Mouse (Mus musculus) spleen, adult 2 months (tissue): Measurements from ENCODE around the gene BC049715. TPM values are rescaled to one million over a fixed set of nuclear protein-coding genes. Genes with fewer than 3 reads are reported as not detected.
A peak's percentile ranks its signal among the peaks of the same experiment; 100 is the strongest.

Experiments used
- DNase-seq, 2 experiments: peaks; one replicate each; pipeline versions ENCODE4 v3.0.0 to v3.0.0-alpha.2; 2012 to 2021; ENCODE audit warnings: low spot score in 2 of 2, low read depth in 1 of 2
- H3K27ac ChIP-seq: fragments of 200-500 bp; 2 replicates; pipeline ENCODE4 v1.5.1; 2012; ENCODE audit warnings: low read length, inconsistent platforms; ENCODE audit not compliant: insufficient read depth
- H3K27me3 ChIP-seq: fragments of 200-500 bp; 2 replicates; pipeline ENCODE4 v1.6.1; 2012; ENCODE audit warnings: mild to moderate bottlenecking, moderate library complexity, low read length, inconsistent platforms; ENCODE audit not compliant: control insufficient read depth, insufficient read depth
- H3K36me3 ChIP-seq: fragments of 200-500 bp; 2 replicates; pipeline ENCODE4 v1.6.1; 2012; ENCODE audit warnings: mild to moderate bottlenecking, low read length, inconsistent platforms; ENCODE audit not compliant: control insufficient read depth, insufficient read depth
- H3K4me1 ChIP-seq: fragments of 200-500 bp; 2 replicates; pipeline ENCODE4 v1.6.1; 2011; ENCODE audit warnings: inconsistent platforms; ENCODE audit not compliant: control insufficient read depth, insufficient read depth, insufficient read length
- H3K4me3 ChIP-seq: fragments of 200-500 bp; 2 replicates; pipeline ENCODE4 v1.5.1; 2011; ENCODE audit warnings: mild to moderate bottlenecking, inconsistent platforms; ENCODE audit not compliant: insufficient read depth, insufficient read length; ENCODE audit errors: extremely low read depth
- CTCF ChIP-seq: fragments of 200-500 bp; IDR thresholded peaks from 2 replicates; pipeline ENCODE4 v1.5.1; 2011; ENCODE audit warnings: mild to moderate bottlenecking, inconsistent platforms; ENCODE audit not compliant: insufficient read depth, insufficient read length, insufficient replicate concordance; ENCODE audit errors: extremely low read depth
- POLR2A ChIP-seq: fragments of 200-500 bp; IDR thresholded peaks from 2 replicates; pipeline ENCODE4 v1.6.1; 2011; ENCODE audit warnings: low read depth, low read length, inconsistent platforms
- WGBS: fragments of 180-500 bp; shearing (Covaris S2); methylation state at CpG from one replicate; pipeline ENCODE4 v1.1.7; 2018; 5-methylcytosine and 5-hydroxymethylcytosine counted together
- polyA plus RNA-seq: library from polyadenylated mRNA; depleted of rRNA; stranded (reverse); fragments of >200 nt; gene quantifications from 2 replicates; pipeline ENCODE4 v1.2.3, GENCODE M21; 2012; rRNA removed

Gene BC049715
- 0.45 and 0.72 TPM in 2 replicates for polyA plus RNA-seq

DNA sequence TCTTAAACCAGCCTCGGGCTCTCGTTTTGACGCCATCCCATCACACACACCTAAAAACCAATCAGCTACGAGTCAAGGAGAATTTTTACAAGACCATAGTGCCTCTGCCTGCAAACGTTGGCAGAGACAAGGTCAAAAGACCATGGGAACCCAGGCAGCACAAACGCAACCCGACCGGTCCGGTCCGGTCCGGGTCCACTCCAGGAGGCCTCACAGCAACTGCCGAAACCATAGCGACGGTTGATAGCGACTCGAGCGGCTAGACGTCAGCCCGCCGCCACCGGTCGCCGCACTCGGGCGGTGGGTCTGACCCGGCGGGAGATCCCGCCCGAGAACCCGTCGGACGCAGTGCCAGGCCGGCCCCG lies at the start of gene BC049715:
Gene BC049715, plus strand, starts transcription at position 111 of the 365 bp plus-strand sequence.
- TF ChIP-seq CTCF (no peak), POLR2A (no peak)
- H3K4me1 ChIP-seq: no peaks in the 10 kb centered on the region; the same call in 1 of the 2 replicates
- H3K27me3 ChIP-seq: no peaks in the 10 kb centered on the region
- no peak for DNase-seq
- H3K4me3 ChIP-seq: peak within 1 kb of the TSS; percentile 86
- under 1% methylated on average over 34 of the region's 34 CpGs for WGBS
- H3K36me3 ChIP-seq: peaks cover 18% of the 10 kb centered on the region
- peak within 1 kb of the TSS; percentile 69 for H3K27ac ChIP-seq

- no peaks in the 10 kb centered on the region for H3K27me3 ChIP-seq
- 88% methylated on average over 20 of the region's 20 CpGs for WGBS
- no peaks in the 10 kb centered on the region for H3K4me1 ChIP-seq
- H3K4me3 ChIP-seq: no peak within 1 kb of the TSS
- H3K27ac ChIP-seq: no peak within 1 kb of the TSS
- TF ChIP-seq POLR2A: no peak
- TF ChIP-seq CTCF: no peak
- no peaks in the 10 kb centered on the region for H3K36me3 ChIP-seq
- no peak for DNase-seq
Observed at GRCm38 (mm10) chr6:136781377-136781986, 45.9 kb upstream of the BC049715 start, which contains the start of gene Gucy2c. TSS of gene Gucy2c (minus strand) at chr6:136781765.

DNA sequence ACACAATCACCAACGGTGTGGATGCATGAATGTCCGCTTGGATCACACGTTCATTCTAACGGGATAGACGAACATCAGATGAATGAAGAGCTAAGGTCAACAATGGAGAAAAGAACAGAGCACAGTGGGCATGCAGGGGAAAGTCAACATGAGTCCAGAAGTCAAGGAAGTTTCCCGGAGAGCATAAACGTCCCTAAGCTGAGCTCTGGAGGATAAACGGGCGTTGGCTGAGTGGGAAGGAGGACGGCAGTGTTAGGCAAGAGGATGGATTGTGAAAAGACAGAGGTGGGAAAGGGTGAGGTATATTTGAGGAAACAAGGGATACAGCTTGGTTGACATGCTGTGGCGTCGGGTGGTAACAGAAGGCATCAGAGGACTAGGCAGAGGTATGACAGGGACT lies 45.3 kb upstream of the BC049715 start:
- H3K27ac ChIP-seq: no peak overlapping the region
- TF ChIP-seq CTCF: no peak
- TF ChIP-seq POLR2A: no peak

GRCm38 (mm10) chr6:136782761-136783160 lies 44.7 kb upstream of the BC049715 start:
- Histone ChIP-seq H3K4me3 (no peak overlapping the region), H3K27ac (no peak overlapping the region), H3K4me1 (no peaks in the 10 kb centered on the region), H3K27me3 (no peaks in the 10 kb centered on the region), H3K36me3 (no peaks in the 10 kb centered on the region)
- TF ChIP-seq POLR2A (no peak), CTCF (no peak)
- DNase-seq: no peak
- WGBS: 87% methylated on average over 9 of the region's 9 CpGs

More for the DNA sequence above, 45.3 kb upstream of the BC049715 start:
- Histone ChIP-seq H3K27me3 (no peaks in the 10 kb centered on the region), H3K4me1 (no peaks in the 10 kb centered on the region), H3K4me3 (no peak overlapping the region), H3K36me3 (no peaks in the 10 kb centered on the region)
- no peak for DNase-seq
- 93% methylated on average over 12 of the region's 12 CpGs for WGBS

- 75% methylated on average over 5 of the region's 5 CpGs for WGBS
- no peak for DNase-seq
- no peak overlapping the region for H3K27ac ChIP-seq
- H3K4me1 ChIP-seq: peaks cover 6% of the 10 kb centered on the region
- peaks cover 5% of the 10 kb centered on the region for H3K27me3 ChIP-seq
- H3K36me3 ChIP-seq: no peaks in the 10 kb centered on the region
- no peak overlapping the region for H3K4me3 ChIP-seq
- TF ChIP-seq CTCF (no peak), POLR2A (no peak)
Observed at GRCm38 (mm10) chr6:136789391-136789971, 37.9 kb upstream of the BC049715 start.

- Histone ChIP-seq H3K4me1 (peaks cover 6% of the 10 kb centered on the region), H3K36me3 (no peaks in the 10 kb centered on the region), H3K27ac (no peak overlapping the region), H3K4me3 (no peak overlapping the region), H3K27me3 (peaks cover 5% of the 10 kb centered on the region)
- 32% methylated on average over 16 of the region's 16 CpGs for WGBS
- TF ChIP-seq POLR2A (no peak), CTCF (no peak)
- DNase-seq: no peak
Observed at GRCm38 (mm10) chr6:136792884-136793758, 34.3 kb upstream of the BC049715 start.
